Mouse (Mus musculus): ENCODE measurements around the gene Akt2. TPM values are rescaled to one million over a fixed set of nuclear protein-coding genes. Genes with fewer than 3 reads are reported as not detected.

Gene Akt2
- 71.9 TPM for polyA plus RNA-seq (2021)

DNA sequence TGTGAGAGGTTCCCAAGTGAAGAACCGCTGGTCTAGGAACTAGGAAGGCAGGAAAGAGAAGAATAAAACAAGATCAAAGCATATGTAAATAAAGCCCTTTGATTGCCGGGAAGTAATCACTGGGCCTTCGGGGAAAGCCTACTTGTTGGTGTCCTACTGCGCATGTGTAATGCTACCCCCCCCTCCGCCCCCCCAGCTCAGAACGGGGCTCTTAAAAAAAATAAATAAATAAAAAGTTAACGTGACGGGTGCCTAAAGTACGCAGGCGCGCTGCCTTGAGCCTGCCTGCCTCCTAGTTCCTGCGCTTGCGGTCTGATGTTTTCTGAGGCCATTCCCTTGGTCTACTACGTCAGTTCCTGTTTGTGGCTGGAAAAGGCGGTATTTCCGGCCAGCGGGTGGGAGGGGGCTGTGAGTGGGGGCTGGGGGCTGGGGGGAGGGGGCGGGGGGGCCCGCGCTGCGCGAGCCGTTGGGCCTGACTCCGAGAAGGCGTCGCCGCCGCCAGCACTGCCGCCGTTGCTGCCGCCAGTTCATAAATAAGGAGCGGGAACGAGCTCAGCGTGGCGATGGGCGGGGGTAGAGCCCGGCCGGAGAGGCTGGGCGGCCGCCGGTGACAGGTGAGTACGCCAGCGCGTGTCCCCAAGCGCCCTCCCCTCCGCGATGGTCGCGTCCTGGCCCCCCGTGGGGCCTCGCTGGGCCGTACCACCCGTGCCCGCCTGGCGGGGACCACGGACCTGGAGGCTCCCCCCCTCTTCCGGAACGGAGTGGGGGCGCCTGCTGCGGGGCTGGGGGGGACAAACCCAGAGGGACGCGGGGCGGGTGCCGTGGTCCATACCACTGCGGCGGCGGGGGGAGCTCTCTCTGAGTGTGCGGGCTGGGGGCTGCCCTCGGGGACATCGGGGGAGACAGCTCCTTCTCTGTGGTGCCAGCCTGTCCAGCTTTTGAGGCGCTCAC is at the start of gene Akt2:
Gene Akt2 (plus strand): TSS at position 287 of the 951 bp plus-strand sequence.
- DNase-seq (ENCODE audit: low read depth, low spot score): peak; percentile 91
- ChIA-PET POLR2A (interaction anchor here (0.6 to 2.1 kb wide), 6 partner anchors 11 to 97 kb away, joined by 3 to 6 read pairs (median 4); partner anchors contain the start of gene Zfp607b), CTCF (interaction anchor here (1.6 kb wide), 1 partner anchor 9 kb away, joined by 3 read pairs; no protein-coding TSS in a partner anchor)
- no peak for TF ChIP-seq CTCF (IDR thresholded peaks at IDR 0.05)
- in situ Hi-C loops (cut with MboI; ENCODE audit: low pct_unique_long_range_greater_than_20kb): no loop called here
- peak; percentile 88 for ATAC-seq
- no peaks in the 10 kb centered on the region for H3K27me3 ChIP-seq

DNA sequence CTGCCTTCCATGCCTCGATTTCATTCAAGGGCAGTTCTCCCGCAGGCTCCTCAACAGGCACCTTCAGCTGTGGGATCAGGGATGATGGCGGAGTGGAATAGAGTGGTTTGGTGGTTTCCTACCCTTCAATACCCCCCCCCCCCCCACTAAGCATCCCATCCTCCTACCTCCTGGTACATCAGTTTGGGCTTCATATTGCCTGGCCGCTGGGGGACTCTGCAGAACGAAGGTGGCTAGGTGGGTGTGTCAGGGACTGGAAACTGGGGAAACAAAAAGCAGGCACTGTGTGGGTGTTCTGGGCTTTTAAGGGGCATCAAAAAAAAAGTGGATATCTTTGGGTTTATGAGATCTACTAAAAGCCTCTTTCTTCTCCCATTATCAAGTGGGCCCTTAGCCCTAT is 49.4 kb upstream of the Akt2 start:
- in situ Hi-C loops (cut with MboI; ENCODE audit: low pct_unique_long_range_greater_than_20kb): no loop called here
- H3K27me3 ChIP-seq: no peaks in the 10 kb centered on the region
- TF ChIP-seq CTCF (IDR thresholded peaks at IDR 0.05): no peak
- DNase-seq (ENCODE audit: low read depth, low spot score) (no peak), ATAC-seq (no peak)
- CTCF ChIA-PET: interaction anchor here (0.8 to 1.3 kb wide), 2 partner anchors 54 to 135 kb away, joined by 4 to 5 read pairs; no protein-coding TSS in a partner anchor
- POLR2A ChIA-PET: interaction anchor here (1.1 kb wide), 1 partner anchor 10 kb away, joined by 3 read pairs; no protein-coding TSS in a partner anchor

DNA sequence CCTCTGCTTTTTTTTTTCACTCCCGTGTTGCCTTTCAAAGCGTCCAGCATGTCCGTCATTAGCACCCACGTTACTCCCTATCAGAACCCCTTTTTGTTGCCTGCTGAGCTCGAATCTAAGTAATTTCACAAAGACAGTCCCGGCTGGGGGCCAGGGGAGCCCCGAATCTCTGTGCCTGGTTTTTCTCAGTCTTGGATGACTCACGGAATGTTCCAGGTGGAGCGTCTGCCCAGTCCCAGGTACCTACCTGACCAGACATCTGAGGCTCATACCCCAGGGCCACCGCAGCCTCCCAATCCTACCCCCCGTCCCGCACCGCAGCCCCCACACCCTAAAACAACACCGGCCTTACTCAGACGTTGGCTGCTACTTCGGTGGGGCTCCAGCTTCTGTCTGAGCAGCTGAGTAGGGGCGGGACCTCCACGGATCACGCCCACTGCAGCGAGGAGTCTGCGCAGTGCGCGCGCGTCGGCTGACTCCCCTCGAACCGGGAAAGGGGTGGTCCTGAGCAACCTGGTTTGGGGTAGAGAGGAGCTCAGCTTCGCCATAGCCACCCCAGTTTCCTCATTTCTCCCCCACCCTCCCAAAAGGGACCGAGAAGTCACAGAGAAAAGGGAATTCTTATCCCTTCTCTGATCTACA is 48.8 kb upstream of the Akt2 start:
- ChIA-PET CTCF (interaction anchor here (0.8 to 1.3 kb wide), 2 partner anchors 55 to 136 kb away, joined by 4 to 5 read pairs; no protein-coding TSS in a partner anchor), POLR2A (interaction anchor here (1.1 kb wide), 1 partner anchor 9 kb away, joined by 3 read pairs; no protein-coding TSS in a partner anchor)
- DNase-seq (ENCODE audit: low read depth, low spot score): no peak
- TF ChIP-seq CTCF (IDR thresholded peaks at IDR 0.05): no peak
- H3K27me3 ChIP-seq: no peaks in the 10 kb centered on the region
- in situ Hi-C loops (cut with MboI; ENCODE audit: low pct_unique_long_range_greater_than_20kb): no loop called here
- peak; percentile 88 for ATAC-seq

DNA sequence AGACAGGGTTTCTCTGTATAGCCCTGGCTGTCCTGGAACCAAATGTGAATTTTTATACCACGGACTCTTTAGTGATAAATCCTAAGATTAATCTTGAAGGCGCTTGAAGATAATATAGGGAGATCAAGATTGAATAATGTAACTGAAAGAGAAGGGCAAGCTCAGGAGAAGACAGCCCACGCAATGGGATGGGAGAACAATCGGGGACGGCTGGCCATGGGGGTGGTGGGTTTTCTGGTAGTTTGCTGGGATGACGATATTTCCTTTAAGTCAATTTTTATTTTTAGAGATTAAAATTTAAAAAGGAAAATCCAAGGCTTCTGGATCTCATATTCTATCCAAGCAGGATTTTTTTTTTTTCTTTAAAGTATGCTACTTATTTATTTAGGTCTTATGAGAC is 48.3 kb upstream of the Akt2 start:
- H3K27me3 ChIP-seq: no peaks in the 10 kb centered on the region
- TF ChIP-seq CTCF (IDR thresholded peaks at IDR 0.05): no peak
- ATAC-seq (no peak), DNase-seq (ENCODE audit: low read depth, low spot score) (no peak)
- CTCF ChIA-PET: interaction anchor here (1.3 kb wide), 1 partner anchor 56 kb away, joined by 5 read pairs; no protein-coding TSS in a partner anchor
- POLR2A ChIA-PET: interaction anchor here (0.7 to 1.5 kb wide), 2 partner anchors 11 to 262 kb away, joined by 3 read pairs; no protein-coding TSS in a partner anchor
- in situ Hi-C loops (cut with MboI; ENCODE audit: low pct_unique_long_range_greater_than_20kb): no loop called here

DNA sequence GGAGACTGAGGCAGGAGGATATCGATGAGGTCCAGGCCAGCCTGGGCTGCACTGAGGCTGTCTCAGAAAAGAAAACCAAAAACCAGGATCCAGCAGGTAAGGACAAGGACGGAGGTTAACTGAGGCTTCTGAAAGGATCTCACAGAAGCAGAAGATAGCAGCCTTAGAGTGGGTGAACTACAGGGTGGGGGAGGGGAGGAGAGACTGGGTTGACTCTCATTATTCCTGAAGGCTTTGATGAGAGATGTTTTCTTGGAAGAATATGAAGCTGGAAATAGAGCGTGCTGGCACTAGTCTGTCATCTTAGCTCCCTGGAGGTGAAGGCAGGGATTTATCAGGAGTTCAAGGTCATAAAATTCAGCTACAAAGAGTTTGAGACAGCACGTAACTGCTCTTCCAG is 47.5 kb upstream of the Akt2 start:
- no peaks in the 10 kb centered on the region for H3K27me3 ChIP-seq
- ChIA-PET CTCF (no interaction called here), POLR2A (interaction anchor here (0.7 to 1.5 kb wide), 2 partner anchors 10 to 262 kb away, joined by 3 read pairs; no protein-coding TSS in a partner anchor)
- in situ Hi-C loops (cut with MboI; ENCODE audit: low pct_unique_long_range_greater_than_20kb): no loop called here
- DNase-seq (ENCODE audit: low read depth, low spot score) (no peak), ATAC-seq (no peak)
- no peak for TF ChIP-seq CTCF (IDR thresholded peaks at IDR 0.05)

DNA sequence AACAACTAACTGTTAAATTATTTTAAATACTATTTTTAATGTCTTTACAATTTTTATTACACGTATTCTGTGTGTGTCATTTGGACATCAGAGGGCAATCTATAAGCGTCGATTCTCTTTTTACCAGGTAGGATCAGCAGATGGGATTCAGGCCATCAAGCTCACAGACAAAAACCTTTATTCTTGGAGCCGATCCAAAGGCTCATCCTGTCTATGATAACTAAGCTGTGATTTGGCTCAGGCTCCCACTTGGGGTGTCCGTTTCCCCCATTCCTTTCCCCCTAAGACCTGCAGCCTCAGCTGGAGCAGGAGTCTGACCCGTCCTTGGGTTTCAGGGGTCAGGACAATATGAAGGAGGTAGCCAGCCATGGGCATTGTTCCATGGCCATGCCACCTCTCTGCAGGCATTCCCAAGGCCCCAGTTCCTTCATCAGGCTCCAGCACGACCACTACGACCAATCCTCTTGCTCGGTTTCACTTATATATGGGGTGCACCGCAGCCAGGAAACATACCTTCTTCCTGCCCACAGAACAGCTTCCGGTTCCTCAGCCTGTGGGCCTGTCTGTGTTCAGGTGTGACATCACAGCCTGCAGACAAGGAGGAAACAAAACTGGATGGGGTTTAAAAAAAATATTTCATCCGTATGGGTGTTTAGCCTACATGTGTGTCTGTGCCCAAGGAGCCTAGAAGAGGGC is 46.5 kb upstream of the Akt2 start:
- TF ChIP-seq CTCF (IDR thresholded peaks at IDR 0.05): no peak
- ATAC-seq: no peak
- no peak for DNase-seq (ENCODE audit: low read depth, low spot score)
- POLR2A ChIA-PET: interaction anchor here (0.6 kb wide), 1 partner anchor 32 kb away, joined by 3 read pairs; no protein-coding TSS in a partner anchor
- CTCF ChIA-PET: no interaction called here
- in situ Hi-C loops (cut with MboI; ENCODE audit: low pct_unique_long_range_greater_than_20kb): no loop called here
- H3K27me3 ChIP-seq: no peaks in the 10 kb centered on the region

DNA sequence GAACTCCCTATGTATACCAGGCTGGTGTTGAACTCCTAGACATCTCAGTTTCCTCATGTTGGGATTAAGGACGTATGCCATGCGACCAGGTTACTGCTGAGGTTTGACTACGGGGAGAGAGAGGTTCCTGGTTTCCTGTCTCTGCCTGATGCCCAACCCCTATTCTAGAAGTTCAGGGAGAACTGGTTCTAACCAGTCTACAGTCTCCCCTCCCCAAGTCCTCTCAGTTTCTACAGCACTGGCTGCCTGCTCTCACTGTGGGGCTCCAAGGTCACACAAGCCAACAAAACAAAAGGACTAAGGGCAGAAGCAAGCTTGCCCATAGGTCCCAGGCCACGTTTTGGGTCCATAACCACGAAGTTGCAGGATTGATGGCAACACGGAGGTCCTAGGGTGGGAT is 41.8 kb upstream of the Akt2 start:
- DNase-seq (ENCODE audit: low read depth, low spot score) (no peak), ATAC-seq (no peak)
- no peaks in the 10 kb centered on the region for H3K27me3 ChIP-seq
- in situ Hi-C loops (cut with MboI; ENCODE audit: low pct_unique_long_range_greater_than_20kb): no loop called here
- TF ChIP-seq CTCF (IDR thresholded peaks at IDR 0.05): no peak
- POLR2A ChIA-PET: no interaction called here
- CTCF ChIA-PET: interaction anchor here (2.7 kb wide), 1 partner anchor 23 kb away, joined by 10 read pairs; no protein-coding TSS in a partner anchor

DNA sequence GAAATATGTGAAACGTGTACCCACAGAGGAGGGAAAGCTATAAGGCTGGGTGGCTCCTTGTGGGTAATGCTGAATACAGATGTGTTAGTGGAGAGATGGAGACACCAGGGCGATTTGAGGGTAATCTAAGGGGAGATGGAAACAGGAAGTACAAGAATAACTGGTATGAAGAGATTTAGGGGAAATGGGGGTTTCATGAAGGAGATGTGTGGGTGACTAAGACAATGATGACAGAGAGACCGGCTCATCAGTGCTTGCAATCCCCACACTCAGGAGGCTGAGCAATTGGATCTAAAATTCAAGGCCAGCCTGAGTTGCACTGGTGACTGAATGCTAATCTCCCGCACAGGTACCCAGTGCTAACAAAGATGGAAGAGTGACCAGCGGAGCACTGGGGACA is 39.3 kb upstream of the Akt2 start:
- no peak for TF ChIP-seq CTCF (IDR thresholded peaks at IDR 0.05)
- H3K27me3 ChIP-seq: no peaks in the 10 kb centered on the region
- POLR2A ChIA-PET: interaction anchor here (1.1 kb wide), 1 partner anchor 10 kb away, joined by 3 read pairs; no protein-coding TSS in a partner anchor
- CTCF ChIA-PET: interaction anchor here (2.7 kb wide), 1 partner anchor 25 kb away, joined by 10 read pairs; no protein-coding TSS in a partner anchor
- no peak for DNase-seq (ENCODE audit: low read depth, low spot score)
- no peak for ATAC-seq
- in situ Hi-C loops (cut with MboI; ENCODE audit: low pct_unique_long_range_greater_than_20kb): no loop called here

DNA sequence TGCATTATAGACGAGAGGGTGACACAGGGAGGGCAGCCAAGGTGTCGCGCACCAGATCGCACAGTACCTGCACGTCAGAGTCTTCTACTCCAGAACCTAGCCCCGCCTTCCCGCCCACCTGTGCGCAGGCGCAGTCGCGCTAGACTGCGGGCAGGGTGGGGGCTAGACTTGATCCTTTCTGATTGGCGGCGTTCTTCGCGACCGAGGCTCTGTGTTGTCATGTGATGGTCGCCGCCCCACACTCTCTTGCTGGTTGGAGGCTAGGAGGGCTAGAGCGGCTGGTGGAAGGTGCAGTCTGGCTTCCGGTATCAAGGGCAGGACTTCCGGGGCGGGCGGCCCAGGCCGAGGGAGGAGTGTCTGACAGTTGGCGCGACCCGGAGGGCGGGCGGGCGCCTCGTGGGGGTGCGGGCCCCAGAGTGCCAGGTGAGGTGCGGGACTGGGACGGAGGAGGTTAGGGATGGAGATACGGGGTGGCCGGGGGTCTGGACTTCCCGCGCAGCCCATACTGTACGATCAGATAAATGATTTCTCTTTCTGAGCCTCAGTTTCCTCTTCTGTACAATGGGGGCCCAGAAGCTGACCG is 38.3 kb upstream of the Akt2 start, which contains the start of the genes Pld3 and 2310022A10Rik:
Gene Pld3 (minus strand): TSS at position 288 of the 583 bp plus-strand sequence.
Gene 2310022A10Rik (plus strand): TSS at position 303 of the 583 bp plus-strand sequence.
- POLR2A ChIA-PET: interaction anchor here (0.9 to 1.0 kb wide), 2 partner anchors 9 to 27 kb away, joined by 3 read pairs; no protein-coding TSS in a partner anchor

More for the DNA sequence above, 38.3 kb upstream of the Akt2 start, which contains the start of the genes Pld3 and 2310022A10Rik:
- CTCF ChIA-PET: interaction anchor here (0.8 kb wide), 1 partner anchor 45 kb away, joined by 3 read pairs; no protein-coding TSS in a partner anchor
- ATAC-seq (peak; percentile 99), DNase-seq (ENCODE audit: low read depth, low spot score) (peak; percentile 63)
- in situ Hi-C loops (cut with MboI; ENCODE audit: low pct_unique_long_range_greater_than_20kb): no loop called here
- TF ChIP-seq CTCF (IDR thresholded peaks at IDR 0.05): no peak
- no peaks in the 10 kb centered on the region for H3K27me3 ChIP-seq
